Mouse (Mus musculus): ENCODE results near the gene Kcnc1.

Gene Kcnc1

DNA sequence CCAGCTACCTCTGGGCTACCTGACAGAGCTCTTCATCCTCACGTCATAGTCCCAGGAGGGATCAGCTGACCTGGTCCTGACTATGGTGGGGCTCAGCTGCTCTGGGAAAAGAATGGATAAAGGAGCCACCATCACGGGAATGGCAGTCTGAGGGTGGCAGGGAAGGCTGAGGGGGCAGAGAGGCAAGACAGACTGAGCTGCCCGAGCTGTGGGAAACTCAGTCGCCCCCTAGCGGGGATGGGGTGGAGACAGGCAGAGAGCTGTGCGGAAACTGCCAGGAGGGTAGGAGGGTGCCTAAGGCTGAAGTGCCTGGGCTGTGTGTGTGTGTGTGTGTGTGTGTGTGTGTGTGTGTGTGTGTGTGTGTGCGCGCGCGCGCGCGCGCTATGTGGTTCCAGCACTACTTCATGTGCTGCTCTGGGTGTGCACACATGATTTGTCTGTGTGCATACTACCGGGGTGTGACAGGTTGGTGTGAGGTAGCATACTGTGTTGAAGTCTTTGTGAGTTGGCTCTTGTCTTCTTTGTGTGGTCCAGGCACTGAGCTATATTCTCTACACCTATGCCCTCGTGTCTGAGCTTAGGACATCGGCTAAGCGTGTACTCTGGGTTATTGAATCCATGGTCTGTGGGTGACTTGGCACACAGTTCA is 26.6 kb downstream of the Kcnc1 start:
- peak; percentile 7 for DNase-seq (ENCODE audit: low spot score)

DNA sequence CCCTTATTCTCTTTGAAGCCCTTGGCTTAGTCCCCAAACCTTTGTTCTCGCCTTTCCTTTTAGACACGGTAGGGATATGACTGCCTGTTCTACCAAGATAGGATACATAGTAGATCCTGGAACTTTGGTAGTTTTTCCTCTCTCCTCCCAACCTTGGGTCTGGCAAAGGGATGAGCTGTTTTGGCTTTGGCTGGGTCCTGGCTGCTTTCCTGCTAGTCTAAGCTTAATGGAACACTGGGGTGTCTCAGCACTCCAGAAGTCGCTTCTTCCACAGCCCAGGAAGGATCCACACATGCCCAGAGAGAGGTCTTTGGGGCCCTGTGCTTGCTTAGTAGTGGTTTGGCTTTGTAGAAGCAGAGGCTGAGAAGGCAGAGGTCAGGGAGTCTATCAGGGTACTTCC is 27.7 kb downstream of the Kcnc1 start:
- DNase-seq (ENCODE audit: low spot score): no peak

DNA sequence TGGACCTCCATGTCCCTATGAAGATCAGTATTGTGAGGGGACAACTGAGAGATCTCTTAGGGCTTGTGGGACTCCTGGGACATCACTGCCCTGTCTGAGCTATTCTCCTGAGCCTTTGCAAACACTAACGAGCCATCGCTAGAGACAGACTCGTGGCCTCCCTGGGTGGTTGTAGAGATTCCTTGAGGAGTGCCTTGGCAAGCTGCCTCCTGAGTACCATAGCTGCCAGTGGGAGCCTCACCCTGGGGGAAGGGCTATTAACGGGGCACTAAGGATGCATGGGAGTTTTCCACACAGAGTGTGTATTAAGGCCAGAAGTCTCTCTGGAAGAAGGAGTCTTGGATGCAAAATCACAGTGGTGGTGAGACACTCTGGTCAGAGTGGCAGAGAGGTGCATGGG is 28.7 kb downstream of the Kcnc1 start:
- no peak for DNase-seq (ENCODE audit: low spot score)

DNA sequence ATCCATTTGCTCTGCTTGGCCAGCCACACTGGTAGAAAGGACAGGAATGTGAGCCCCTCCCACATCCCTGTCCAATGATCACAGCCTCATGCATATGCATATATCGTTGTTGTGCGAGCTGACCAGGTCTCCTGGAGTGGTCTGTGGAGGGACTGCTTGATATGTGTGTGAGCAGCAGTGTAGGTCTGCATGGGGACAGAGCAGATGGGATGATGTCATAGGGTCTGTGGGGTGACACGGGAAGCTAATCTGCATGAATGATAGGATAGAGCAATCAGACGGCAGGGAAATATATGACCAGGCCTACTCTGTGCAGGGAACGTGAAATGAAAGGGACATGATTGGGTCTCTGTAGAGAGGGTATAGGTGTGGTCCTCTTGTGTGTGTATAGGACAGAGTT is 37.6 kb downstream of the Kcnc1 start:
- no peak for DNase-seq (ENCODE audit: low spot score)

DNA sequence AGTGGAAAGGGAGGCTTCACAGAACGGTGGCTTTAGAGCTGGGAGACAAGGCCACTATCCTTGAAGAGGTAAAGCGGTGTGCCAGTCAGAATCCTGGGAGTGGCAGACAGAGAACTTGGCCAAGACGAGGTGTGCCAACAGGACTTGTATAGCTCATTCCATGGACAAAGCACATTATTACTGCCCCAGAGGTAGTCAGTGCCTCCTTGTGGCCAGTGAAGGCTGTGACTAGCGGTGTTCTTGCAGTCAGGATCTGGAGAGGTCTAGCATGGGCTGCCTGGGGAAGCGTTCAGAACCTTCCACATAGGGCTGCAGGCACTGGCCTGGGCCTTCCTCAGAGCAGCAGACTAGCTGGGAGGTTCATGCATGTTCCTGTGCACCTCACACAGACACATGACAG is 39.5 kb downstream of the Kcnc1 start:
- DNase-seq (ENCODE audit: low spot score): no peak

DNA sequence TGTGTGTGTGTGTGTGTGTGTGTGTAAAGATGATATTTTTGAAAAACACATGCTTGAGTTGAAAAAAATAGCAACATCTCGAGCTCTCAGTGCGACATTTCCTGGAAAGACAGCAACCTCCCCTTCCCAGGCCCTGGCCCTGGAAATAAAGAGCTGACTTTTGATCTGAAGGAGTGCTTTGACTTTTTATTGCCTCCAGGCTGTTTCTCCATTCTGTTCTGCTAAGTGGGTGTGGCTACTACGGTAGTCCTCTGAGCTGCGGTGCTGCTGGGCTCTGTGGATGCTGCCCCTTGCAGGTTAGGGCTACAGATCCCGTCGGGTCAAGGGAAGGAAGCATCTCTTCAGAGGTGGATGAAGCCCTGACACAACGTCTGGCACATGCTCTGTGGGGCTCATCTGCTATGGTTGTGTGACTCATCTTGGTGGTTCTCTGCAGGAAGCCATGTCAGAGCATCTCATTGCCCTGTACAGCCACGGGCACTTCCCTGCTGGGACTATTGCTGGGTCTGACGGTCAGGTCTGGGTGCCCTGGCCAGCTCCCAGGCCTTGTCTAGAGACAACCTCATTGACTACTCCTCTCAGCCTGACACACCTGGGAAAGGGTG is 42.3 kb downstream of the Kcnc1 start:
- DNase-seq (ENCODE audit: low spot score): no peak

DNA sequence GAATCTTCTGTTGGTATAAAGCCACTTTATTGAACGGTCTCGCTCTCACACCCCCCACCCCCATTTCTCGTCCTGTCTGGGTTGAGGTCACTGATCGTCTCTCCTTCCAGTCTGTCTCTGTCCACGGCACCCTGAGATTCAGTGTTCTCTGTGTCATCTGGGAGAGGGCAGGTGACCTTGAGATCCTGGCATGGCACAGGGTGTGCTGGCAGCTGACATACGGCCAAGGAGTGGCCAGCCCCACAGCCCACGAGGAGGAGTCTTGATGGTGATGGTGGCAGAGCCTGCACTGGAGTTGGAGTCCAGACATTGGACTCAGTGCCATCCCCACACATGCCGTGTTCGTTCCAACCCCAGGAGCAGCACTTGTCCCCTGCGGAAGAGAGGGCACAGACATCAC is 46.9 kb downstream of the Kcnc1 start:
- DNase-seq (ENCODE audit: low spot score): no peak

DNA sequence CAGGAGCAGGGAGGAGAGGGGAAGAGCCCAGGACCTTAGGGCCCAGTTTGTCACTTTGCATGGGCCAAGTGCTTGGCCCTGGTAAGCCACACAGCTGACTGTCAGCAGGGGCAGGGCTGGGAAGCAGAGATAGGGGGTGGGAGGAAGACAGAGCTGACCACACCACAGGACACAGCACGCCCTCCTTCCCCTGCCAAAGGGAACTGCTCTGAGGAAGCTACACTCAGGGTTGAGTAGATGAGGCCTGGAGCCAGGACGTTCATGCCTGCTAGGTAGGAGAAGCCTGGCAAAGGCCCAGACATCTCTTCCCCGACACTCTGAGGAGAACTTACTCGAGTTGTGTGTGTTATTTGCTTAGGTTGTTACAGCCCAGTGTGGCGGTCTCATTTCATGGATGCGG is 49.6 kb downstream of the Kcnc1 start:
- no peak for DNase-seq (ENCODE audit: low spot score)

DNA sequence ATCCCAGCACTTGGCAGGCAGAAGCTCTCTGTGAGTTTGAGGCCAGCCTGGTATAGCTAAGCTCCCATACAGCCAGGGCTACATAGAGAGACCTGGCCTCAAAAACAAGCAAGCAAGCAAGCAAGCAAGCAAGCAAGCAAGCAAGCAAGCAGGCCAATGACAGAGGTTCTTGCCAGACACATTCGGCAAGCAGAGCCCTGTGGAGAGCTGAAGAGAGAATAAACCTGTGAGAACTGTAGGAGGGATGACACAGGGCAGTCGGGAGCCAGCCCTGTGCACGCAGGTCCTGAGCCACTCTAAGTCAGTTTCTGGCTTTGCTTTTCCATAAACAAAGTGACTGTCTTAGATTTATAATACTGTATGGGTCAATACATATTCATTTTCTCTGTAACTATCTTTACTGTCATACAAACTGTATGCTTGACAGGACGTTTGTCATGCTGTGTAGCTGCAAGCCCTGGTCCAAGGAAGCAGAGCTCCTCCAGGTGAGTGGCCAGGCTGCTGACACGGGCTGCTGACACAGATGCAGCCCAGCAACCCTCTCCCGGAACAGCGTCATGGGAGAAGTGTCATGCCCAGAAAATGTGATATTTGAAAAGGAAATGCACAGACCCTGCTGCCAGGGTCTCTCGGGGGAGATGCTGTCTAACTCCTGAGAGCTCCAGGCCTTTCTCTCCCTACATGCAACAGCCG is 51.3 kb downstream of the Kcnc1 start:
- DNase-seq (ENCODE audit: low spot score): no peak

DNA sequence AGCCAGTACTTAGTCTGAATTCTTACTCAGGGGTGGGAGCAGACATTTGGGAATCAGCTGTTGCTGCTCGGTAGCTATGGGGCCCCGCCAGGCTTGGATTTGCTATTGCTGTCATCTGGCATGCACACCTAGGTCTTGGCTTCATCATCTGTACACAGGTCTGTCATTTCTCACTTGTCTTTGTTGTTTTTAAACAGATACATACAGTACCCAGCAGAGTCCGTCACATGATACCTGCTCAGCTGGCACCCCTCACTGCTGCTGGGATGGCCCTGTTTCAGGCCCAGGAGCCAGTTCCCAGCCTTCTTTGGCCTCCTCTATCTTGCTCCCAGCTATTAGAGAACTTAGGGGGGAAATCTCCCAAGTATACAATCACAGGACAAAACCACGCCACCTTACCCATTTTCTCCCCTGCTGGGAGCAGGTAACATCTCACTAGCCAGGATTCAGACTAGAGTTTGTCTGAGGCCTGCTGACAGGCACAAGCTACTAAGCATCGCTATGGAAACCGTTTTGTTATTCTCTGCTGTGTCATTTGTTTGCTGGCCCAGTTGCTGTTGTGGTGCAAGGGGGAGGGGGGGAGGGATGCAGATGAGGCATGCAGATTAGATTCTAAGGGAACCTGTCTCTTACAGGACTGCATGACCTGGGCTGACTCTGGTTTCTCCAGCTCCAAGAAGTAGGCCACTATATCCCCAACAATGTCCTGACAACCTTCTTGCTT is 52.8 kb downstream of the Kcnc1 start:
- no peak for DNase-seq (ENCODE audit: low spot score)

DNA sequence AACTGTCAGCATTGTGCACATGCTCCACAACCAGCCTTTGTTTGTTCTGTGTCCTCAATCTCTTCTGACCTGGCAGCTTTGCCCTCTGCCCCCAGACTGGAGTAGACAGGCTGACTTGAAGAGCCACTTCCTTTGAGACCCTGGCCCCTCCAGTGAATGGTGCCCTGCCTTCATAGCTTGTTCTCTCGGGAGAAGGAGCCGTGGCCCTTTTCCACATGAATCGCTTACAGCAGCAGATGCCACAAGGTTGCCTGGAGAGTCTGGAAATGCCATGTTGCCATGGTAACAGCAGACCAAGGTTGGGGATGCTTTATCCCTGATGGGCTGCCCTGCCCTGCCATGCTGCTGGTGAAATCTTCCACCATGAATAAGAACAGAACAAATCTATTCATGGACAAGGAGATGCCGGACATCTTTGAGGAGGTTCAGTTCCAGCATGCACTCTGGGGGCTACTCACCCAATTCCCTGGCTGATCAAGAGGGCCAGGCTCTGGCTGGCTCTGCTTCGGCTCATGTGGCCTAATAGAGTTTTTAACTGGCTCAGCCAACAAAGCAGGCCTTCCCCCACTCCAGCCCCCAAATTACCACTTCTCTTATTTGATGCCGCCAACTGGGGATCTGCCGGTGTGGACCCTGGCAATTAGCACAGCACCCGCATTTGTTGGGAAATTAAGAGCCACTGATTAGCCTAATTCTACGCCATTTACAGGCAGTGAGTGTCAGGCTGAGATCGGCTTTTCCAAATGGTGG is 57.8 kb downstream of the Kcnc1 start:
- DNase-seq (ENCODE audit: low spot score): no peak

DNA sequence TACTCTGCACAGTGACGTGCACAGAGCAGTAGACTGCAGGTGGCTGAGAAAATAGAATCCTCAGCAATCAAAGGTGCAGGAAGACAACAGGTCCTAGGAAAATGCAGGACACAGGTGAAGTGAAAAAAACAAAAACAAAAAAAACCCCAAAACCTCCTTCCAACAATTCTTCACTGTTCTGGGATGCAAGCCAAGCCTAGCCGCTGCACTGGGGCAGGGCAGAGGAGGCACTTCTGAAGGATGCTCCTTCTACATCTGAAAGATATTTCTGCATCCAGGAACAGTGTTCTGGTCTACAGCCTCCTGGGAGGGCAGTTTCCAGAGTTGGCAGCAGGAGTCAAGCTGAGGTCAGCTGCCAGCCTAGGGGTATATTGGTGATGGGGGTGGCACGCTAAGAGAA is 61.6 kb downstream of the Kcnc1 start:
- no peak for DNase-seq (ENCODE audit: low spot score)

DNA sequence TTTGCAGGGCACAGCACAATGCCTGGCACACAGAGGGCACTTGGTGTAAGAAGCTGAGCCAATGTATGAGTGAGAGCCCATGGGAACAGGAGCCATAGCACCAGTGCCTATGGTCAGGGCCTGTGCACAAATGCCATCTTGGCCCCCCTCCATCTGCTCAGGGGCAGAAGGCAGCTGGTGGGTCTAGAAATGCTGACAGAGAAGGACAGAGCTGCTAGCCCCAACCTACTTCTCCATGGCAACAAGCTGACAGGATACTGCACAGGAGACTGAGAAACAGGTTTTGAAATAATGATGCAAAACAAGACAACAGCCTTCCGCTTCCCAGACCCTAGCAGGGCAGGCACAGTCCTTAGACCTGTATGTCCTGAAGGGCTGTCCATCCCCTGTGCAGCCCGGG is 62.9 kb downstream of the Kcnc1 start:
- no peak for DNase-seq (ENCODE audit: low spot score)

DNA sequence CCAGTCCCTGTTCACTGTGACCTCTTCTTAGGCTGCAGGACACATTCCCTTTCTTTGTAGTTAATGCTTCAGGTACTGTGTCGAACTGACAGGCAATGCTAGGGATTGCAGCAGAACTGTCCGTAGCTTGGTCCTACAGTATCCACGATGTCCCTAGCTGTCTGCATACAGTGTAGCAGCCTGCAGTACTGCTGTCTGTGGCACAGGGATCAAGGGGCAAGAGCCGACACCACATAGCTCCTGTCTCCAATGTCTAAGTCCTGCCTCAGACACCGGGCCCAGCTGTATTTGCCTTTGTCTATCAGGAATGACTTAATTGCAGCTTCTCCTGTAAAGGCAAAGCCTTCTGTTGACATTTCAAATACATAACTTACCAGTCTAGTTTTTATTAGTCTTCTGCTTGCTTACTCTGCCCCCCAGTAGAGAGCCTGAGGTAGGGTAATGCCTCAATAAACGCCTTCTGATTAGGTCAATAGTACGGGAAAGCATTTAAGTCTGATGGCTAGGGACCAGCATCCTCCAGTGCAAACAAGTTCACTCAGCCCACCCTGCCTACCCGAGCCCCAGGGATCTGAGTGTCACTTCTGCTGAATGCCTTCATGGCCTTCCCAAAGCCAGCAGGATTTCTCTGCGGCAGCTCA is 63.4 kb downstream of the Kcnc1 start:
- no peak for DNase-seq (ENCODE audit: low spot score)

DNA sequence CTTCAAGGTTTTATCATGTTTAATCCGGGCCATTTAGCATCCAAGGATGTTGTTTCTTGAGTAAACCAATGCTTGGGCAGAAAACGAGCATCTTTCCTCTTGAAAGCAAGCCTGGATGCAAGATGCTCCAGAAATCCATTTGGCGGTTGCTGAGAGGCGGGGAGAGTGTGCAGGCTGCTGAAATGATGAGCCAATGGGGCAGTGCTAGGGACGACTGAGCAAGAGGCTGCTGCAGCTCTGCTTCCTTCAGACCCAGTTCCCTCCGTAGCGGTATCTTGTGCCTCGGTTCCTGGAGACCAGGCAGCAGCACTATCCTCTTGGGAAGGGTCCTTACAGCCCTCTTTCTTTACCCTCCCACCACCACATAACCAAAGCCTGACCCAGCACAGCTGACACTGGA is 66.0 kb downstream of the Kcnc1 start:
- DNase-seq (ENCODE audit: low spot score): no peak

DNA sequence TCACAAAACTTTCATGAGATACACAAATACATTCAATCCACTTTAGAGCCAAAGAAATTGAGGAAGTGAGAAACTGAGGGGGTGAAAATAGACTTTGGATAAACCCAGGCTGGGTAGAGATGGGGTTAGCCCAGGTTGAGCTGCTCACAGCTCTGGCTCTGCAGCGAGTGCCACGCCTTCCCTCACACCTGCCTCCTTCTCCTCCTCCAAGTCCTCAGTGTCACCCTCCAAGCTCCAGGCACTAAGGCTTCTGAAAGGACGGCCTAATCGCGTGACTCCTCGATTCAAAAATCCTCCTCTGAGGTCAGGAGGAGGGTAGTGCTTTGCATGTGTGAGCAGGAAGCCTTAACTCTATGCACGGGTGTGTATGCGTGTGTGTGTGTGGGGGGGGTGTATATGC is 66.8 kb downstream of the Kcnc1 start:
- no peak for DNase-seq (ENCODE audit: low spot score)

DNA sequence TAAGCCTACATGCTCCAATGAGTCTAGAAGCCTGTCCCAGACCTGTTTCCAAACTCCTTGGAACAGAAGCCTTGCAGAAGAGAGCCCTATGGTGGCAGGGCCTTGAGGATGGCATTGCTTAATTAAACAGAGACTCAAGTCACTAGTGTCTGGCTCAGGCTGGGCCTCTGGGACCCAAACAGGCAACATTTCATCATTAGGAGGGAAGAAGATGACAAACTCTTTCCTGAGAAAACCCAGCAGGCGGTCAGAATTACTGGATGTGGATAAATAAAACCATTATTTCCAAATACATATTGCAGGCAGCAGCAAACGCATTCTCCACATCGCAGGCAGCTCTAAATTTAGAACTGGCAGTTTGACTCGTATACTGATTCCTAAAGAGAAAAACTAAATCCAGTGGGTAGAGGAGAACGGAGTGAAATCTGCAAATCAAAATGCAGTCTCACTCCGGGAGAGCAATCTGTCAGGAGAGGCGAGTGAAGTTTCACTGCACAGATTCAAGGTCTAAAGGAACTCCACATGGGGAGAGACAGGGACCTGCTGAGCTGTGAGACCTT is 70.2 kb downstream of the Kcnc1 start:
- DNase-seq (ENCODE audit: low spot score): no peak

DNA sequence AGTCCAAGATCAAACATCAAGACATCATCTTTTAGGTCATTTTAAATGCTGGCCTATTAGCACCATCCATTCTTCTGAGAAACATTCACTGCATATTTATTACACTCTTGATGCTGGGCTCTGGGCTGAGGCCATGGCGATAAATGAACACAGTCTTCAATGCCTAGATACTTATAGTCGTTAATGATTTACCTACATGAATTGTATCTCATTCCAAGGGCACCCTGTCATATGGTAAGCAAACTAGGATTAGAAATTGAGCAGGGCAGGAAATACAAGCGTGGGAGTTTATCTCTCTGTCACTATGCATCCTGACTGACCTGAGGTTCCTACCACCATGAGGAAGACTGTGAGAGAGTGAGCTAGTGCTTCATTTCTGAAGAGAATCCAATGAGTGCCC is 73.2 kb downstream of the Kcnc1 start:
- DNase-seq (ENCODE audit: low spot score): no peak

DNA sequence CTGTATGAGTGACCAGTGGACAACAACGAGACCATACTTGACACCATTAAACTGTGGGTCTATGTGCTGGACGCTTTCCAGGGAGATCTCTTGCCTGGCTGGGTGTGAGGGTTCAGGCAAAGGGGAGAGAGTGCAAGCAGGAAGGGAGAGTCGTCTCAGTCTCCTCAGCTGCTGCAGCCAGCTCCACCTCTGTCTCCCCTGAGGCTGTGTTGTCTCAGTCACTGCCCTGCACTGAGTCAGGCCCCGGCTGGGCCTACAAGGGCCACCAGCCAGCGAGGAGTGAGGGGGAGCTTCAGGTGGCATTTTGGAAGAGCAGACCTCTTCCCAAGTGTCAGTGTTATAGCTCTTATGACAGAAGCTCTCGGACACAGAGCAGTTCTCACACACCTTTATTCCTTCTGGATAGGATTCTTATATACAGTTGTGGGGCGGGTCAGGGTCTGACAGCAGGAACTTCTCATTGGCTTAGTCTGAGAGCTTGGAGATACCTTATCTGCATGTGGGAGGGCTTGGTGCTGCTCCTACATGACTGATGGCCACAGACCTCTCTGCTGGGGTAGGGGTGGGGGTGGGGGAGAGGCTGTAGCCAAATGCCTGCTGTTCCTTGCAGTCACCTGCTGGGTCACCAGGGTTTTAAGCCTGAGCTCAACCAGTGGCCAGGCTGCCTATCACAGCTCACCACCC is 74.9 kb downstream of the Kcnc1 start:
- no peak for DNase-seq (ENCODE audit: low spot score)

DNA sequence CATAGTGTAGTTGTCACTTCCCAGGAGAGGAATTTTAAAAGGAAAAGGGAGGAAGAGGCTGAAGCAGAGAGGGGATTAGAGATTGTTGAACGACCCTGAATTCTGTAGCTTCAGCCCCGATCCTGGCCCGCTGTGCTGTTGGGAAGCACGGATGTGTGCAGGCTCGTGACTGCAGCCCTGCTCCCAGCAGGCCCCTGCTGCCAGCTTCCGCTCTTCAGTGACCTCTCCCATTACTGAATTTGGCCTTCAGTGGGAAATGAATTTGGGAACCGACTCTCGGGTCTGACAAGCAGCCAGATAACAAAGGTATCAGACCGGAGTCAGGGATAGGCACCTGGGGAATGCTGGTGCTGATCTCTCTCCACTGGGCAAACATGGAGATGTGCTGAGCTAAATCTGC is 76.8 kb downstream of the Kcnc1 start:
- no peak for DNase-seq (ENCODE audit: low spot score)

DNA sequence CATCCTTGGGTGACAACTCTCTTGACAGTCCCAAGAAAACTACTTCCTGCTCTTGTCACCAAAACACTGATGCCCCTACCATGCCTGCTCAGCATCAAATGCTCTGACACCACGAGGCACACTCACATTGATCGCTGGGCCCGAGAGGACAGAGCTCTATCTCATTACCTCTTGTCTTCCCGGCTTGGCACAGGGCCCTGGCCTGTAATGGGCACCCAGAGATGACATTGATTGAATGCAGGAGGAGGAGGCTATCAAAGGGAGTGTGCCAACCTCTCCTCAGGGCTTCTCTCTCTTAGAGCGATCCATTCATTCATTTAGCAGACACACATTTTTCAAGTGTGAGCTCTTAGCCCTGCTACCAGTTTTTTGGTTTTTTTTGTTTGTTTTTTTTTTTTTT is 79.2 kb downstream of the Kcnc1 start:
- no peak for DNase-seq (ENCODE audit: low spot score)
